Mouse (Mus musculus) cerebellum, adult 11-12 months (tissue): ENCODE results near the gene Ulk3.

Experiments used
- DNase-seq: peaks from one replicate; pipeline ENCODE4 v3.0.0; 2022

Gene Ulk3

GRCm38 (mm10) chr9:57589224-57590126 lies at the start of gene Ulk3:
Gene Ulk3, plus strand, starts transcription at chr9:57589452.
- peak; percentile 79 for DNase-seq

GRCm38 (mm10) chr9:57539550-57539949 lies 49.7 kb upstream of the Ulk3 start:
- DNase-seq = no peak

- no peak for DNase-seq
Measured at GRCm38 (mm10) chr9:57541312-57541711, 47.9 kb upstream of the Ulk3 start.

GRCm38 (mm10) chr9:57543951-57544350 lies 45.3 kb upstream of the Ulk3 start:
- no peak for DNase-seq

GRCm38 (mm10) chr9:57547287-57547686 lies 42.0 kb upstream of the Ulk3 start:
- DNase-seq = peak; percentile 72

GRCm38 (mm10) chr9:57547869-57548268 lies 41.4 kb upstream of the Ulk3 start:
- DNase-seq = no peak

GRCm38 (mm10) chr9:57549186-57549585 lies 40.1 kb upstream of the Ulk3 start:
- DNase-seq = peak; percentile 61

GRCm38 (mm10) chr9:57550126-57550862 lies 39.0 kb upstream of the Ulk3 start:
- no peak for DNase-seq

- DNase-seq = peak; percentile 60
Measured at GRCm38 (mm10) chr9:57552139-57552887, 36.9 kb upstream of the Ulk3 start, which contains the start of gene Mpi. Gene Mpi, minus strand, starts transcription at chr9:57552763.

- DNase-seq = no peak
Measured at GRCm38 (mm10) chr9:57553119-57553518, 36.1 kb upstream of the Ulk3 start.

GRCm38 (mm10) chr9:57554753-57555152 lies 34.5 kb upstream of the Ulk3 start:
- DNase-seq = no peak

GRCm38 (mm10) chr9:57557215-57557614 lies 32.0 kb upstream of the Ulk3 start:
- no peak for DNase-seq

- DNase-seq = no peak
Measured at GRCm38 (mm10) chr9:57558625-57559024, 30.6 kb upstream of the Ulk3 start.

- DNase-seq = no peak
Measured at GRCm38 (mm10) chr9:57559568-57559967, 29.7 kb upstream of the Ulk3 start.

- DNase-seq = no peak
Measured at GRCm38 (mm10) chr9:57560263-57560662, 29.0 kb upstream of the Ulk3 start.

GRCm38 (mm10) chr9:57560861-57561710 lies 28.2 kb upstream of the Ulk3 start, which contains the start of gene Scamp2:
Gene Scamp2, plus strand, starts transcription at chr9:57560943.
- DNase-seq = peak; percentile 93

GRCm38 (mm10) chr9:57561711-57562099 lies 27.5 kb upstream of the Ulk3 start:
- no peak for DNase-seq

- peak; percentile 22 for DNase-seq
Measured at GRCm38 (mm10) chr9:57562896-57563372, 26.3 kb upstream of the Ulk3 start.

- DNase-seq = no peak
Measured at GRCm38 (mm10) chr9:57564609-57565008, 24.6 kb upstream of the Ulk3 start.

- DNase-seq = no peak
Measured at GRCm38 (mm10) chr9:57565741-57566221, 23.5 kb upstream of the Ulk3 start.

- no peak for DNase-seq
Measured at GRCm38 (mm10) chr9:57566846-57567245, 22.4 kb upstream of the Ulk3 start.

- DNase-seq = no peak
Measured at GRCm38 (mm10) chr9:57568500-57568899, 20.8 kb upstream of the Ulk3 start.
